Mouse (Mus musculus): Measurements from ENCODE around the gene Snx5. TPM values are rescaled to one million over a fixed set of nuclear protein-coding genes. Genes with fewer than 3 reads are reported as not detected.

Snx5 gene
- total RNA-seq, 2 experiments from 2014 or later: 64.4 to 67.4 TPM

DNA sequence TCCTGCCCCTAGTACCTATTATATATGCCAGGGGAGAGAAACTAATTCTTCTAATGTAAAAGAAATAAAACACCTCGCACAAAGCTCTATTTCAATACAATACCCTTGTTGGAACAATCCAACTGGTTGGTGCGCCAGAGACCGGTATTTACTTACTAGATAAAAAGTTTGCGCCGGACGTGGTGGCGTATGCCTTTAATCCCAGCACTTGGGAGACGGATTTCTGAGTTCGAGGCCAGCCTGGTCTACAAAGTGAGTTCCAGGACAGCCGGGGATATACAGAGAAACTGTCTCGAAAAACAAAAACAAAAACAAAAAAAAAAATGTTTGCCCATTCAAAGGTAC is 1.4 kb downstream of the Snx5 start:
- intact Hi-C loops (cut with DNase I): no loop called here
- no peak for DNase-seq (ENCODE audit: low spot score in 2 of 2)

DNA sequence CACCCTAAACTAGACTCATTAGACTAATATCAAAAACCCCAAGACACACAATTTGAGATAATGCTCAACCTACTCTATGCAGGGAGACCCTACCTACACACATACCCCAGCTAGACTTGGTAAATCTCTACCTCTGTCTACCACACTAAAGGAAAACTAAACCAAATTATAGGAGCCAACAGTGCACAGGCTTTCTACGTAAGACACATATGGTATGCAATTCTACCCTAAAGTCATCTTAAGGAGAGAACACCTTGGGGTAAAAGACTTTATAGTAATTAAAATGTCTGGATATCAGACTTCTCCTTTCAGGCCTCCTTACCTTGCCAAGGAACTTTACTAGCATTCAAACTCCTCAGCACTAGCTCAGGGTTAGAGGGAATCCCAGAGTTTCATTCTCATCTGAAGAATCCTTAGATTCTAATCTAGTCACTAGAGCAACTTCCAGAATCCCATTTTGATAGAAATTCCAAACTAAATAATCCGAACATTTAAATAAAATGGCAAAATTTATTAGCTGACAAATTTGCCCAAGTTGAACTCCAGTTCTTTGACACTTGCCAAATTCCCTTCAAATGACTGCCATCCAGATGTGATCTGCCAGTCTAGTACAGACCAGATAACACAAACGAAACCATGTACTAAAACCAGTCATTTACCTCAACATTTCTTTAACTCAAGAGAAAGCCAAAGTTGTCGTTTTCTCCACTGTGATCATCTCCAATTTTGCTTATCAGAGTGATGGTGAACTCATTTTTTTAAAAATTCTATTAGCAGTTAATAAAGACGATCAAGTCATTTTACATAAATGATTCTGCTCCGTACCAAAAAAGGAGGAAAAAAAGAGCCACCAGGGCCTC is 2.0 kb downstream of the Snx5 start:
- no peak for DNase-seq (ENCODE audit: low spot score in 2 of 2)
- intact Hi-C loops (cut with DNase I): no loop called here

DNA sequence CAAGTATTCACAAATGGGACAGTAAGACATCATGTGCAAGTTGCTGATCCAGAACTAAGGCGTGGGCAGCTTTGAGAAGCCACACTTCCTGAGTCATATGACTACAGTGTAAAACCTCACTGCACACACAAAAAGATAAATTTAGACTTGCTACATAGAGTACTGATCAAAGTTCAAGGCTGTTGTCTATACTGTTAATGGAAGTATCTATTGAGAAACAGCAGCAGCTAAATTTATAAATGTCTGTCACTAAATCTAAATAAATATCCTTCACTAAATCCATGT is 3.0 kb downstream of the Snx5 start:
- peak; percentile 28 to 56 for DNase-seq (ENCODE audit: low spot score in 2 of 2)

DNA sequence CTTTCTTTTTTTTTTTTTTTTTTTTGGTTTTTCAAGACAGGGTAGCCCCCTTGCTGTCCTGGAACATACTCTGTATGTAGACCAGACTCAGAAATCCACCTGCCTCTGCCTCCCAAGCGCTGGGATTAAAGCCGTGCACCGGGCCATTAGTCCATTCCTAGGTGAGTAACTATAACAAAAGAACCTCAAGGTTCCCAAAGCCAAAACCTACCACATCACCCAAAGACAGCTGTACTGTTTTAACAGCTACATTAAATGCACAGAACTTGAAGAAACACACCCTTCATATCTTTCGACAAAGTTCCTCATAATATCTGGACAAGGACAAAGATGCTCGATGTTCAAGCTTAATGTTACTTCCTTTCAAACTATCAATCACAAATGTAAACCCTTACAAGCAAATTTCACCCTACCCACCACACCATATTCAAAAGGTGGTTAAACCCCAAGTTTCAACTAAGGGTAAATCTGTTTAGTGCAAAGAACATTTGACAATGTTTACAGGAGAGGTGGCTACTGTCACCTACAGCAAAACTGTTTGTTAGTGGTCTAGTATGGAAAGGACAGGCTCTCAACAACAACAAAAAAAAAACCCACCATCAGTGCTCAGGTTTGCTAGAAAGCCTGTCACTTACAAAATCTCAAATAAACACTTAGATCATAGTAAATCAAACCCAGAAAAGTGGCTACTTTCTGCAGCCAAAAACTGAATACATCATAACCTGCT is 3.5 kb downstream of the Snx5 start:
- no peak for DNase-seq (ENCODE audit: low spot score in 2 of 2)
- intact Hi-C loops (cut with DNase I): no loop called here

More for the DNA sequence above, 3.0 kb downstream of the Snx5 start:
- intact Hi-C loops (cut with DNase I): no loop called here

DNA sequence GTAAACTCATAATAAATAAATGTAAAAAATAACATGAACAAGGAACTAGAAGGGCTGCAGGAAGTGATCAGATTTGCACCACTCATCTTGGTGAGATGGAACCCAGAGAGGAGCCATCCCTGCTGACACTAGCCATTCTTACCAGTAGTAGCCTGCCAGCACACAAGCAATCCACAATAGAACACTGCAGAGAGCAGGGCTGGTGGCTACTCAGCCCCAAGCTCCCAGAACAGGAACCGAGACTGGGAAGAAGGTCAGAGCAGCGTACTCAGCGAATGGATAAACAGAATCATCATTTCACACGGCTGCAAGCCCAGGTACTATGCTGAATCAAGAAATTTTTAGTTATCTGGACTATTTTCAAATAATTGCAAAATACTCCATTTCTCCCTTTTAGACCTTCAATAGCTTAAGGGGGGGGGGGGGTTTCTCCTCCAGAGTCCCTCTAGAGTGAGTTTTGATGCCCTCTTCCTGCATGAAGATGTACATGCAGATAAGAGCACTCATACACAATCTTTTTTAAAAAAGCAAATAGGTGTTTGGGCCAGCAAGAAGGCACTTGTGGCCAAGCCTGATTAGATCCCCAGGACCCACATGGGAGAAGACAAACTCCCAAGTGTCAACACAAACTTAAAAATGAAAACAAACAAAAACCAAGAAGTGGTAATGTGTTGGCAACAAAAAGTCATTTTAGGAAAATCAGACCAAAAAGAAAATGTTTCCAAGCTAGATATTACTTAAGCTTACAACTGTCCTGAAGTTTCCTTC is 4.6 kb downstream of the Snx5 start:
- intact Hi-C loops (cut with DNase I): no loop called here
- DNase-seq (ENCODE audit: low spot score in 2 of 2): peak in 1 of 2 experiments; percentile 21

DNA sequence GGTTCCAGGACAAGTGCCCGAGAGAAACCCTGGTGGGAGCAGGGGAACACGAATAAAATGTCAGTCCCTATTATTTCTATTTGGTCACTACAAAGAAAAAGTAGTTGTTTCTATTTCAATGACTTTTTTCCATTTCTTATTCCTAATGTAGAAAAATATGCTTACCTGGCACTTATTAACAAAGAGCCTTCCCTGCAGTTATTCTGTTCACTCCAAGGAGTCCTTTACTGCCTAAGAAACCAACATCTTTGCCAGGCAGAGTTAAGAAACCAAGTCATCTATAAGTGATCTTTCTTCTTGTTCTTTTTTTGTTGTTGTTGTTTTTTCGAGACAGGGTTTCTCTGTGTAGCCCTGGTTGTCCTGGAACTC is 5.6 kb downstream of the Snx5 start:
- DNase-seq (ENCODE audit: low spot score in 2 of 2): no peak
- intact Hi-C loops (cut with DNase I): no loop called here

DNA sequence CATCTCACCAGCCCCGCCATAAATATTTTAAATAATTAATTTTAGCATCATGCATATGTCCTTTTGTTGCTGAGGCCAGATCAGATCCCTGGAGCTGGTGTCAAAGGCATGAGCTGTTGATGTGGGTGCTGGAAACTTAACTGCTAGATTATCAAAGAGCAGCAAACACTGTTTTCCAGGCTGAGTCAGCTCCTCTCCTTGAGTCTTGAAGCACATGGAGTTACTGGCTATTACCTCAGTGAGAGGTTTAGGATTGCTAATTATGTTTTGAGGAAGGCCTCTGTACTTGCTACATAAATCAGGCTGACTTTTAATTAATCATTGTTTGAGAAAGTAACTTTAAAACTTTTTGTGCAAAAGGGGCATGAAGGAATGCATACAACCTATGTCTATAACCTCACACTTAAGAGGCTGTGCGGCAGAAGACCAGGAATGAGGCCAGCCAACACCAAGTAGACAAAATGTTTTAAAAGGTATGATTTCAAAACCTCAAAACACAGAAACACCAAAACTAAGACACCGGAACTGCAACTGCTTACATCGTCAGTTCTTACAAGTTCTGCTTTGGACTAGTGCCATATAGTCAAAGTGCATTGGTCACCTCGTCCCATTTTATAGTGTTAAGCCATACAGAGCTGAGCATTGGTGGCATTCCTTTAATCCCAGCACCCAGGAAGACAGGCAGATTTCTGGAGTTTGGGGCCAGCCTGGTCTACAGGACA is 6.1 kb downstream of the Snx5 start:
- intact Hi-C loops (cut with DNase I): no loop called here
- DNase-seq (ENCODE audit: low spot score in 2 of 2): no peak

DNA sequence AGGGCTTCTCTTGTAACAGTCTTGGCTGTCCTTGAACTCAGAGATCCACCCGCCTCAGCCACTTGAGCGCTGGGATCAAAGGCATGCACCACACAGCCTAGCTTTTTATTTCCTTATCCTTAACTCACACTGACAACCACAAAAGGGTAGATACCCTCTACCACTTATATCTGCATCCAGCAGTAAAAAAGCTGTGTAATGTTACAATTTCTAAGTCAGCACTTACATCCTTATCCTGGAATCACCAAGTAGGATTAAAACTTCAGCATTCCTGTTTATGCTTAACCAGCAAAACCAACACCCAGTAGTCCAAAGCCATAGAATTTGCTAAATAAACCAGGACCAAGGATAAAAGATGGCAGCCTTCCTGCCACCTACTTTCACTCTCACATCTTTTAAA is 7.9 kb downstream of the Snx5 start:
- DNase-seq (ENCODE audit: low spot score in 2 of 2): no peak
- intact Hi-C loops (cut with DNase I): no loop called here

DNA sequence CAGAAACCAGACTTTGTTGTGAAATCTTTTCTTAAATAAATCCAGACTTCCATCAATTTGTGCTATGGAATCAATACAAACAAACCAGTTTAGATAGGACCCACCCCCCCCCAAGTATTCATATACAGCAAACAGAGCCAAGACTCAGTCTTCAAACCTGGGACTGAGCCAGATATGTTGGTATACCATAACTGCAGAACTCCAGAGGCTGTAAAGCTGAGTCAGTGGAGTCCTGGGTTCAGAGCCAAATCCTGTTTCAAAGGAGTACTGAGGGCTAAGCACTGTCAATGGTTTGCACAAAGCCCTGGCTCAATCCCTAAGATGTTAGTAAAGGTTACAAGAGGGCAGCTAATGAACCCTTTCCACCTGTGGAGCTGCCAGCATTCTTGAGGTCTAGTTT is 20.6 kb downstream of the Snx5 start:
- DNase-seq (ENCODE audit: low spot score in 2 of 2): no peak
- intact Hi-C loops (cut with DNase I): no loop called here

DNA sequence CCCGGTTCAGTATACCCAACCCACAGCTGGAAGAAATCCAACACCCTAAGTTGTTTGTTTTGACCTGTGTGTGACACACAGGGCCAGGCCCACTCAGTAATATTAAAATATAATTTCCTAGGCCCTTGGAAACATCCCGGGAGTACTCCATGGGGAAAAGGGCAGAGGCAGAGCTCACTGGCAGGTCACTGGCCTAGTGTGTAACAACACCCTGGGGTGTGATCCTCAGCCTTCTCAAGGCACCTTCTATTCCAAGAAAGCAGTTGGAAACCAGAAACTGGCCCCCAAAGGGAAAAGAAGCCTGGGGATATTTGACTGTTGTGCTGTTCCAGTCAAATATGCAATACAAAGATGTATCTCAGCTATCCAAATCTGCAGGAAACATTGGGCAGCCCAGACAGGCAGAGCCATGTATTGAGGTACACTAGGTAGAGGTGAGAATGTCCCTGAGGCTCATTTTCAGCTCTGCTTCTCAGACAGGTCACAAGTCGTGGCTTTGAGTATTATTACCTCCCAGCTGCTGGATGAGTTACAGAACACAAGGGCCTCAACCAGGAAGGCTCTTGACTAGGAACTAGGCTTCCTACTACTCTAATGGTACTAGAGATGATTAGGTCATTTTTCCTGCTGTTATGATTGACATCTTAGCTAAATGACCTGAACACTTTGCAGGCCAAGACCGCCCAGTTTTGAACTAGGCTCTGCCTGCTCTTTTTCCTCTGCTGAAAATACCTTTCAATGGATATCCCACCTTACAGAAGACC is 21.9 kb downstream of the Snx5 start:
- intact Hi-C loops (cut with DNase I): no loop called here
- no peak for DNase-seq (ENCODE audit: low spot score in 2 of 2)

DNA sequence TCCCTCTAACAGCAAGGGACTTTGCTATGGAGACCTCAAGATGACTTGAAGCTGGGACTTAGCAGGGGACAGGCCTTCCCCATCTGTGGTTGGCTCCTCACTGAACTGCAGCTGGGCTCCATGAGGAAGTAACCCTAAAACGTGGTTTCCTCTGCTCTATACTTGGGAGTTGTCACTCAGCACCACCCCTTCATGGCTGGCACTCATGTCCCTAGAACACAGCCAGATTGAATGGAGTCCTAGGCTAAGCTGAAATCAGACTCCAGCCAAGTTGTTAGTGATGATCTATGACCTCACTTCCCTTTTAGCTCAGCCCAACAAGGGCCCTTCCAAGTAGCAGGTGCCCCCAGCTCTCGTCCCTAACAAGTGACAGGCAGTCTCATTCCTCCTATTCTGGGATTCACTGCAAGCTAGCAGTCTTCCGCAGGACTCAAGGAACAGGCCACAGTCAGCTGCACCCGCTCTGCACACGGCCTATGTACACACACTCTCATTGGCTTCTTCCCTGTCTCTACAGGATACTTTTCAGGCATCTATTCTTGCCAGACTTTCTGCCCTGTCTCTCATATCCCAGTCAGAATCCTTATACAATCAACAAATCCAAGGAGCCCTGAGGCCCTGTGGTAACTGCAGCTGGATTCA is 23.2 kb downstream of the Snx5 start:
- peak; percentile 21 to 54 for DNase-seq (ENCODE audit: low spot score in 2 of 2)
- intact Hi-C loops (cut with DNase I): no loop called here

DNA sequence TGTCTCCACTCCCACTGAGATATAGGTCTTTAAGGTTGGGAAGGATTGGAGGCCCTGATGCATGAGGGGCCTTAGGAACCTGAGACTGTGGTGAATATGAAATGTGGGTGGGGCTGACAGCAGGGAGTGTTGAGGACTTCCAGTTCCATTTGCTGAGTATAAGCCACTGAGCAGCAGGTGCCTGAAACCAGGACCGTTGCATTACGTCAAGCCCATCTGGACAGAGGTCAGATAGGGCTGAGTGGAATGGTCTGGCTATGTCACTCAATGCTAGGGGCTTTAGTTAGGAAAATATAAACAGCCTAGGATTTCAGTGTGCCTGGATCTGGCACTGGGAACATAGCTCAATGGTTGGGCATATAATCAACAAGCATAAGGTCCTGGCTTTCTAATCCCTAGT is 24.4 kb downstream of the Snx5 start:
- DNase-seq (ENCODE audit: low spot score in 2 of 2): no peak
- intact Hi-C loops (cut with DNase I): no loop called here

DNA sequence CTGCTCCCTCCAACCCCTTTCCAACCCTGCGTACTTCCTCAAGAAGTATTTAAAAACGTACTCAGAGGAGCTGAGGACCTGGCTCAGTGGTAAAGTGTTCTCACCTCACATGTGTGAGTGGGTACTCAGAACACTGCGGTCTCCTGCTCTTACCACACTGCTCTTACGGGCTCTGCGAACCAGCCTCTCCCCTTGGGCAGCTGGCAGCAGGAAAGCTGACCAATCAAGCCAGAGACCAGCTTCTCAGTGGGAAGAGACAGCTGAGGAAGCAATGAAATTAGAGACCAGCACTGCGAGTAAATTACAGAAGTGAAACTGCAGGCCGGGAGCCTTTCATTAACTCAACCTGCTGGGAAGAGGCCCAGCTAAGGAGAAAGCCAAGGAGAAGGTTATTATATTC is 25.2 kb downstream of the Snx5 start:
- intact Hi-C loops (cut with DNase I): no loop called here

DNA sequence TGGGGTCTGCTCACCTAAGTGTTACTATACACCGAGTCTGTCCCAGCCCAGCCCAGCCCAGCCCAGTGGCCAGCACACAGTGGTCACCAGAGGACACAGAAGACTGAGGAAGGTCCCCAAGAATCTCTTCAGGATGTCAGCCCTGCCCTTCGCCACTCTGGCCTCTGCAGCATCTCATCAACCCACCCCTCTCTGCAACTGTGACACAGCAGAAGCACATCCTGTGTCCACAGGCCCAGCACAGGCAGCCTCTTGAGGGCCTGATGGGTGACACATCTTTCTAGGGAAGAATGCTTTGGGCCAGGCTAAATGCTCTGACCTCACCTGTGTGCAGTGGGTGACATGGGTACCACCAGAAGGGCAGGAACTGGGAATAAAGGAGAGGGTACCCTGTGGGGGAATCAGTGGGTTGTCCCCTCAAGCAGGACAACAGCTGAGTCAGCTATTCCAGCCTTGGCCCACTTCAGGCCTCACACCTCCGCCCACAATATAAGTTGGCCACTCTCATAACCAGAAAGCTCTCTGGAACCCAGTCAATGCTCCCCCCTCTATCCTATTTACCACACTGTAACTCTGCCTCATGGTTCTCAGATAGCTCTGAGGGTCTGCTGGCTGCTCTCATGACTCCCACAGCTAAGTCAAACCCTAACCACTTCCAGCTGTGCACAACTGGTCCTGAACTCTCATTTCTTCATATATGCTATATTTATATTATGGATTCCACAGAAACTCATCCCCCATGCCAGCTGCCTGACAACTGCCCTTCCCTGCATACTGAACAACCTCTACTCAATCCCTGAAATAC is 30.4 kb downstream of the Snx5 start:
- intact Hi-C loops (cut with DNase I): no loop called here
- DNase-seq (ENCODE audit: low spot score in 2 of 2): no peak

More for the DNA sequence above, 25.2 kb downstream of the Snx5 start:
- DNase-seq (ENCODE audit: low spot score in 2 of 2): peak; percentile 39 to 43

DNA sequence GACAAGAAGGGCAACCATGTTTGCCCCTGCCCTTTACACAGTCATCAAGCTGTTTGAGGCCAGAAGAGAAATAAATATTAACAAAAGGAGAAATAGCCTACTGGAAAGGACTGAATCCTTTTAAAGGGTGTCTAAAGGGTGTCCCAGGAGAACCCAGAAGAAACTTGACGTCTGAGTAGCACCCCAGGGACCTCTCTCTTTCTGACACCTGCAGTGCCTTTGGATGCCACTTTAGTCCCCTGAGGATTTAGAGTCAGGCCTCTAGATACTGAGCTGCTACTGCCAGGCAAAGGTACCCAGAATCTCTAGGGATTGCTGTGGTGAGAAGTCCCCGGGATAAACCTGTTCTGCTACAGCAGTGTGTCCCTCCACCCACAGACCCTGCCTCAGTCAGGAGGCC is 31.4 kb downstream of the Snx5 start:
- intact Hi-C loops (cut with DNase I): no loop called here
- DNase-seq (ENCODE audit: low spot score in 2 of 2): no peak

DNA sequence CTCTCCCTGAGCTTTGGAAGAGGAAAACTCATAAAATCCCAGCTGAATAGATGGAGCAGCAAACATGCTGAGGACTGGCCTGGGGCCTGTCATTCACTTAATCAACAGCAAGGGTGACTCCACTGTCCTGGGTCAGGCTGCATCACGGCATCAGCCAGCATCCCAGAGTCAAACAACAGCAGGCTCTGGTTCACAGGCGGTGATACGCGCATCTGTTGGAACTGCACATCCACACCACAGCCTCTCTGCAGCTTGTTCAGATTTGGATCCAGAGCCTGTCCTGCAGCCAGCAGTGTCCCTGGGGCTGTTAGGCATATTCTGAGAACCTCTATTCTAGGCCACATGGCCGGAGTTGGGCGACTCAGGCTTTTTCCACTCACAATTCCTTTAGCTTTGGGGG is 32.4 kb downstream of the Snx5 start:
- no peak for DNase-seq (ENCODE audit: low spot score in 2 of 2)
- intact Hi-C loops (cut with DNase I): no loop called here

DNA sequence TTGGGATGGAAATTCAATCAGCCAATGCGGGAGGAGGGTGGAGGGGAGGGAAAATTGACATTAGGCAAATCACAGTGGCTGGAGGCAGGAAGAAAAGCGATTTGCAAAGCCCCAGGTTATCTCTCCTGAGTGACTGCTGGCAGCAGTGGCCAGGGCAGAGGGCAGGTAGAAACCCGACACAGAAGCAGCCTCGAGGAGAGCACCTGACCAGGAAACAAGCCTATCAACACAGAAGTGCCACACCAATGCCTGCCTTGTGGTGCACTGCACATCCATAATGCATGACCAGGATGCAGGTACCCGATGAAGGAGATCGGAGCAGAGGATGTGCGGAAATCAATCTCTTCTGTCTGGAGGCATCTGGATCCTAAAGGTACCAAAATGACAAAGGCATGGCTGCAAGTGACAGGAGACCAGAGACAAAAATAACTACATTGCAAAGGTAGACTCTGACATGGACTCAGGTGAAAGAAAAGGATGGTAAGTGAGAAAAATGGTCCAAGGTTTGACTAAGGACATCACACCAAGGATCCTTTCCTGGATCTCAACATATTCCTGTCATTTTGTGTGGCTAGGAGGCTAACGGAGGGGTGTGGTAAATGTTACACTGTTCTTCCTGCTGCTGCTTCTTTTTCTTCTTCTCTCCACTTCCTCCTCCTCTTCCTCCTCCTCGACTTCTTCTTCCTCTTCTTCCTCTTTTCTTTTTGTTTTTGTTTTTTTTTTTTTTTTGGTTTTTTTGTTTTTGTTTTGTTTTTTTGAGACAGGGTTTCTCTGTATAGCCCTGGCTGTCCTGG is 33.7 kb downstream of the Snx5 start:
- no peak for DNase-seq (ENCODE audit: low spot score in 2 of 2)
- intact Hi-C loops (cut with DNase I): no loop called here

Measured in left cerebral cortex, postnatal 14 days (tissue).